Mouse (Mus musculus) megakaryocyte, embryonic 14.5 days (primary cell): ENCODE measurements at regions not wholly inside any gene's neighbourhood (a gene's known extent, or its start where the extent isn't known, plus 50 kb on each side); places are given as distances from the start of the nearest gene placed in this dataset.

Source experiments
- FLI1 ChIP-seq: IDR thresholded peaks from 2 replicates; pipeline ENCODE4 v1.6.1; 2012; ENCODE audit warnings: low read length, inconsistent platforms, mixed read lengths
- GATA1 ChIP-seq: IDR thresholded peaks from 3 replicates; pipeline ENCODE4 v1.6.1; 2012; ENCODE audit warnings: mixed read lengths, low read length, inconsistent platforms, borderline replicate concordance

DNA sequence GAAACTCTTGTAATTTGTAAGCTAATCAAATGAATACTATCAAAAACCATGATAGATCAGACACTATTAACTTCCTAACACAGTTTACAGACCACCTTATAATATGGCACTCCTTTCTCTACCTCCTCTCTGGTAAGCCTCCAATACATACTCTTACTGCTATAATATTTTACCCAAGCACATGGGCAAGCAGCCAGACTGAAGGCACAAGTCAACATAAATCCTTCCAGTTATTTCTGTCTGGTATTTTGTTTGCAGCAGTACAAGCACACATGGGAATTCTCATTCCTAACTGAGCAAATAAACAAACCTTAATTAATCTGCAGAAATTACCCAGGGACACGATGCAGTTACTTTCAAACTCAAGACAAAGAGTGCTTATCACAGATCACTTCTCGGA is 210.7 kb upstream of the Zc3h12c start:
- TF ChIP-seq FLI1: no peak
- TF ChIP-seq GATA1: no peak
